Mouse (Mus musculus) limb, embryonic 10.5 days (tissue): Measurements from ENCODE around the gene Acap2. TPM values are rescaled to one million over a fixed set of nuclear protein-coding genes. Genes with fewer than 3 reads are reported as not detected.

Experiments
- DNase-seq: peaks from one replicate; pipeline ENCODE4 v3.0.0-alpha.2; 2017; ENCODE audit warnings: low spot score
- H3K27ac ChIP-seq: fragments of 300-500 bp; sonication (generic); 2 replicates; pipeline ENCODE4 v1.5.1; 2016; ENCODE audit warnings: mild to moderate bottlenecking
- H3K27me3 ChIP-seq: fragments of 300-500 bp; sonication (generic); 2 replicates; pipeline ENCODE4 v1.6.1; 2016; ENCODE audit warnings: low read depth, mild to moderate bottlenecking; ENCODE audit not compliant: poor library complexity, severe bottlenecking
- H3K36me3 ChIP-seq: fragments of 300-500 bp; sonication (generic); 2 replicates; pipeline ENCODE4 v1.6.1; 2016; ENCODE audit warnings: mild to moderate bottlenecking, moderate library complexity
- H3K4me1 ChIP-seq: fragments of 300-500 bp; sonication (generic); 2 replicates; pipeline ENCODE4 v1.6.1; 2016
- H3K4me3 ChIP-seq: fragments of 300-500 bp; sonication (generic); 2 replicates; pipeline ENCODE4 v1.5.1; 2016; ENCODE audit warnings: mild to moderate bottlenecking, moderate library complexity
- H3K9me3 ChIP-seq: fragments of 300-500 bp; sonication (generic); replicated peaks from 2 replicates; pipeline ENCODE4 v1.6.1; 2016; ENCODE audit warnings: mild to moderate bottlenecking
- WGBS: fragments of 180-500 bp; shearing (Covaris S2); methylation state at CpG from one replicate; pipeline ENCODE4 v1.1.7; 2016; 5-methylcytosine and 5-hydroxymethylcytosine counted together
- polyA plus RNA-seq: library from polyadenylated mRNA; unstranded; fragments of >200 nt; fragmentation: Nextera tagmentation; extraction: Ambion mirVana; gene quantifications from 2 replicates; pipeline ENCODE4 v1.2.1, GENCODE M21; 2016

Acap2 gene
- polyA plus RNA-seq, 1 experiment from 2014 or later, result 16.4 TPM

- Histone ChIP-seq H3K4me1 (peaks cover 21% of the 10 kb centered on the region), H3K36me3 (0 out of 2 replicates have a peak, but pooled peaks cover 2% of the 10 kb centered on the region), H3K27me3 (no peaks in the 10 kb centered on the region), H3K4me3 (no peak overlapping the region), H3K27ac (no peak overlapping the region), H3K9me3 (no peaks in the 10 kb centered on the region)
- no peak for DNase-seq
- WGBS, result 76% methylated on average over 14 of the region's 14 CpGs
Measured at GRCm38 (mm10) chr16:31046217-31046659, 154.8 kb downstream of the Acap2 start.

- H3K27ac ChIP-seq, result no peak overlapping the region
- H3K9me3 ChIP-seq, result no peaks in the 10 kb centered on the region
- no peak overlapping the region for H3K4me3 ChIP-seq
- no peak for DNase-seq
- H3K36me3 ChIP-seq, result 0 out of 2 replicates have a peak, but pooled peaks cover 2% of the 10 kb centered on the region
- H3K27me3 ChIP-seq, result no peaks in the 10 kb centered on the region
- WGBS, result 65% methylated on average over 5 of the region's 5 CpGs
- peaks cover 25% of the 10 kb centered on the region for H3K4me1 ChIP-seq
Measured at GRCm38 (mm10) chr16:31045211-31045610, 155.8 kb downstream of the Acap2 start.

GRCm38 (mm10) chr16:31043136-31043535 is 157.9 kb downstream of the Acap2 start:
- no peaks in the 10 kb centered on the region for H3K27me3 ChIP-seq
- H3K27ac ChIP-seq, result no peak overlapping the region
- DNase-seq, result no peak
- H3K9me3 ChIP-seq, result no peaks in the 10 kb centered on the region
- peaks cover 22% of the 10 kb centered on the region for H3K4me1 ChIP-seq
- H3K36me3 ChIP-seq, result 0 out of 2 replicates have a peak, but pooled peaks cover 2% of the 10 kb centered on the region
- WGBS, result 93% methylated on average over 5 of the region's 5 CpGs
- H3K4me3 ChIP-seq, result no peak overlapping the region

Other genes starting within 250 kb of the Acap2 start
- 16.4 and 16.6 TPM in 2 replicates for gene Xxylt1, start 119.8 kb downstream of the Acap2 start, polyA plus RNA-seq
- 84.6 and 89.8 TPM in 2 replicates for gene Ppp1r2, start 74.0 kb upstream of the Acap2 start, polyA plus RNA-seq
- gene Apod, start 113.6 kb upstream of the Acap2 start, polyA plus RNA-seq, result 5.9 and 6.5 TPM in 2 replicates
- gene Bdh1, start 221.0 kb upstream of the Acap2 start, polyA plus RNA-seq, result 9.5 and 11.4 TPM in 2 replicates